Mouse (Mus musculus): ENCODE measurements around the gene Fabp6. TPM values are rescaled to one million over a fixed set of nuclear protein-coding genes. Genes with fewer than 3 reads are reported as not detected.

Gene Fabp6
- polyA plus RNA-seq, 1 experiment, result not detected

DNA sequence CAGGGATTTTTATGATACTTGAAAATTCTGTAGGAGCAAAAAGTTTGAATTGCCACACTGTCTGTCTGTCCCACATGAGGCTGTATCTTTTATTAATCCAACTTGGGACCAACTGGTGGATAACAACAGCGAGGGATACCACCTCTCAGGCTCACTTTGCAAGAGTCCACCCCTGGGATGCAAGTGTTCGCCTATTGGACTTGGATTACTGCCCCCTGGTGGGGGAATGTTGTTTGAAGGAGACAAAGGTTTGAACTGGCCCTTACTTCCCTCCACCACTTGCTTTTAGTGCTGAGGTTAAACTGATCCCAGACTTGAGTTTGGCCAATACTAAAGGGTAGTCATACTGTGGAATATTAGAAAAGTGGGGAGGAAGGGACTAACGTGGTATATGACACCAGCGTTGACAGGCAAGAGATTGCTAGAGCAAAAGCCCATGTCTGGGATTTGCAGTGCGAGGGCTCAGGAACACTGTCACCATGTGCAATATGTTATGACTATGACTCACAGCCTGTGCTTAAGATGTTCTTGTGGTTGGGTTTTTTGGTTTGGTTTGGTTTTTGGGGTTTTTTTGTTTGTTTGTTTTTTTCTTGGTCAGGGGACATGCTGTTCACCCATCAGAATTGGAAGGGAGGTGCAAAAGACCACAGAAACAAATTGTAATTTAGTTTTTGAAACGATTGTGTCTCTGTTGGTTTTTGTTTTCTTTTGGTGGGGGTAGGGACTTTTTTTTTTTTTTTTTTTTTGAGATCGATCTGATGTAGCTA, 14.8 kb downstream of the Fabp6 start, which contains the start of gene 4933415A04Rik:
4933415A04Rik (plus strand) TSS at position 717 of the 767 bp plus-strand sequence.
- peak; percentile 83 for DNase-seq (ENCODE audit: low read depth)

DNA sequence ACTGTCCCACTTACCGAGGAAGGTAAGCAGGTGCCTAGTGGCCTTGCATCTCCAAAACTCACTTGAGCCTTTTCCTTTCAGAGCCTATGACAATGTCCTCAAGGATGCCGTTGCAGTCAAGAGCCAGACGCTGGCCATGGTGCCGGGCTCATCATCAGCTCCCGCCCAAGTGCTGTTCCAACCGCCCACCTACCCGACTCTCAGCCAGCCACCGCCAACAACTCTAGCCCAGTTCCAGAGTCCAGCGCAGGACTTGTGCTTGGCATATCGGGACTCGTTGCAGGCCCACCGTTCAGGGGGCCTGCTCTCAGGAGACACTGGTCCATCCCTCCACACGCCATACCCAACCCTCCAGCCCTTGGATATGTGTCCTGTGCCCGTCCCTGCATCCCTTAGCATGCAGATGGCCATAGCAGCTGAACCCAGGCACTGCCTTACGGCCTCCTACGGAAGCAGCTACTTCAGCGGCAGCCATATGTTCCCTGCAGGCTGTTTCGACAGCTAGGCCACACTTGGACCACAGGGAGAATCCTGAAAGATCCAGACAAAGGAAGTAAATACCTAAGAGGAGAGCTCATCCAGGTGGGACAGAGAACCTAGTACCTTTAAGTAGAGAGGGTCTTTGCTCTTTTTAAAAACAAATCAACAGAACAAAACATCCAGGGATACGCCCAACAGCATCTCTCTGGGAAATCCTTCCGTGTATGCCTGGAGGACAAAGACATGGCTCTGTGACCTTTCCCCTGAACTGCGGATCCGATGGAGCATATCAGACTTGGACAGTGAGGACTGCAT, 15.9 kb downstream of the Fabp6 start:
- TF ChIP-seq CTCF (IDR thresholded peaks at IDR 0.05; ENCODE audit: borderline replicate concordance, extremely low read depth, insufficient read depth, insufficient read length), result no peak
- TF ChIP-seq POLR2A (IDR thresholded peaks at IDR 0.05; ENCODE audit: borderline replicate concordance, extremely low read depth, insufficient read depth, insufficient read length, poor library complexity, severe bottlenecking), result no peak
- no peak for DNase-seq (ENCODE audit: low read depth)

More for the DNA sequence above, 14.8 kb downstream of the Fabp6 start, which contains the start of gene 4933415A04Rik:
- TF ChIP-seq POLR2A (IDR thresholded peaks at IDR 0.05; ENCODE audit: borderline replicate concordance, extremely low read depth, insufficient read depth, insufficient read length, poor library complexity, severe bottlenecking) (no peak), CTCF (IDR thresholded peaks at IDR 0.05; ENCODE audit: borderline replicate concordance, extremely low read depth, insufficient read depth, insufficient read length) (peak; percentile 69)

DNA sequence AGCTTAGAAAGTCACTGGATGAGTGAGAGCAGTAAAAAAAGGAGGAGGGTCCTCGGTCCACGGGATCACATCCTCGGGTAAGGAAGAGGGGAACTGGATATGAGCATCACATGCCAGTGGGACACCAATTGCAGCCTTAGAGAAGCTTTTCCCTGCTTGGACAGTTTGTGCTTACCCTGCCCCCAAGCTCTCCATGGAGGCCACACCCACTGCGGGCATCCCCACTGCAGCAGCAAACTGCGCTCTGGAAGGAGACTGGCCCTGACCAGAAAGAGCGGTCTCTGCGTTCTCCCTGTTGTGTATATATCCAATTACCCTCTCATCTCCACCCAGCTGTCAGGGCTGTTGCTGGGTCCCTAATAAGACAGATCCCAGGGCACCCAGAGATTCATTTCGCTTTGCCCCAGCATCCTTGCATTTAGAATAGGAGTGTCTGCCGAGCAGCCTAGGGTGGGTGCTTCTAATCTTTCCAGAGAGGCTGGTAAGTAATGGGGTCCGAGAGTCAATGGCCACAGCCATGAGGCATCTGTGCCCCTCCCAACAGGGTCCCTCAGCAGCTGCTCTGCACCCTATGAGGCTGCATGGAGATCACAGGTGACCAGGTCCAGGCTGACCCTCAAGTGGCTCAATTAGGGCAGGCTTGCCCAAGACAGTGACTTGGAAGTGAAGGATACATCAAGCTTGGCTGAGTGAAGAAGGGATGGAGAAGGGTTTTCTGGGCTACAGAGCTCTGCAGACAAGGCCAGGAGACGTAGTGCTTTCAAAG, 23.4 kb downstream of the Fabp6 start:
- TF ChIP-seq POLR2A (IDR thresholded peaks at IDR 0.05; ENCODE audit: borderline replicate concordance, extremely low read depth, insufficient read depth, insufficient read length, poor library complexity, severe bottlenecking) (no peak), CTCF (IDR thresholded peaks at IDR 0.05; ENCODE audit: borderline replicate concordance, extremely low read depth, insufficient read depth, insufficient read length) (no peak)
- DNase-seq (ENCODE audit: low read depth), result no peak

DNA sequence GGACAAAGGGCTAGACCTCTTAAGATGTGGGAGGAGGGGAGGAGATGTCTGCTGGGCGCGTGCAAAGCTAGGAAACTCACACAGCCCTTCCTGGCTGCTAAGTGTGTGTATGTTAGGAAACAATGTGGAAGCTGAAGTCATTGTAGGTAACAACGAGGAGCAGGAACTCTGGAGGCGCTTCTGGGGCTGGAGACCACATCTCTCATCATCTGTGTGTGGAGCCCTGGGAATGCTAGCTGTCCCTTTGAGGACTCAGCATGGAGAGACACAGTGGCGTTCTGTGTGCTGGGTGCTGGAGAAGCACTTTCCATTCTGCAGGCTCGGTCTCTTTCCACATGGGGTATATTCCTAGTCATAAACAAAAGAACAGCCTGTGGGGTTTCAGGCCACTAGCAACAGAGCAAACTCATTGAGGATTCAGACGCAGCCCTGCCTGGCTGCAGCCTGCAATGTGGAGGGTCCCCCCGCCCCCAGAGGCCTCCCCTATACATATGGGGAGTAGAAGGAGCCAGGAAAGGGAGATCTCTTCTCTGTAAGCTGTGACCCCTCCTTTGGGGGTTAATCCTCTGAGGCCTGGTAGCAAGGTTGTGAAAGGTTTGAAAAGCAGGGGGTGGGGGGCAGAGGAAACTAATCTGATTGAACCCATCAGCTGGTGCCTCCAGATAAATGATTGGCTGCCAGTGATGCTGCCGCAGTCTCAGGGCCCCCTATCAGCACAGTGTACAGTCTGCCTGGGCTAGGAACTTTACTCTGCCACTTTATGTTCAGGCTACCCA, 25.8 kb downstream of the Fabp6 start:
- TF ChIP-seq CTCF (IDR thresholded peaks at IDR 0.05; ENCODE audit: borderline replicate concordance, extremely low read depth, insufficient read depth, insufficient read length) (no peak), POLR2A (IDR thresholded peaks at IDR 0.05; ENCODE audit: borderline replicate concordance, extremely low read depth, insufficient read depth, insufficient read length, poor library complexity, severe bottlenecking) (no peak)

DNA sequence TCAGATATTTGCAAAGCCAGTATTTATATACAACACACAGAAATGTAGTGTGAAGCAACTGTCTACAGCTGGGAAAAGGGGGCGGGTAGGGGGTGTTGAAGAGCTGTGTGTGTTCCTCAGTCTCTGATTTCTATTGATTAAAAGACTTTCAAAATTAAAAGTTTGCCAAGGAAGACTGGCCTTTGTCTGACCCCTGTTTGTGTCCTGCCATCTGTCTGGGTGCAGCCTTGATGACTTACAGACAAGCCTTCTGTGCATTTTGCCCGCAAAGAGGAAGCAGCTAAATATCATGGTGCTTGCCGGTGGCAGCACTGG, 26.3 kb downstream of the Fabp6 start:
- TF ChIP-seq CTCF (IDR thresholded peaks at IDR 0.05; ENCODE audit: borderline replicate concordance, extremely low read depth, insufficient read depth, insufficient read length) (no peak), POLR2A (IDR thresholded peaks at IDR 0.05; ENCODE audit: borderline replicate concordance, extremely low read depth, insufficient read depth, insufficient read length, poor library complexity, severe bottlenecking) (no peak)
- DNase-seq (ENCODE audit: low read depth), result no peak

More for the DNA sequence above, 25.8 kb downstream of the Fabp6 start:
- DNase-seq (ENCODE audit: low read depth), result peak; percentile 86

DNA sequence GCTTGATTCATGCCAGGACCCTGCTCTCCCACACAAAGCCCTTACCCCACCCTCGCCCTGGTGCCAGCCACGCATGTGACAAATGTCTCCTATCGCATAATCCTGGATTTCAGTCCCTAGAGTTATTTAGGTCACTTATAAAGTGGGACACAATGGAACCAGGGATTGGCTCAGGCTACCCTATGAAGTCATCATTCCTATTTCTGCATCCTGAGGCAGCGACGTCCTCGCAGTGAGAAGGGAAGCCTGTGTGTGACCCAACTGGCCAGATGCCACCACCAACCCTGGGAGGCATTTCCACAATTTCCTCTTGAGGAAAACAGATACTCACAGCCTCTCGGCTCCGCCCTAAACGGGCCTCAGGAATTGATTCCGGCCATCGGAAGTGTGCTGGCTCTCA, 31.7 kb downstream of the Fabp6 start:
- TF ChIP-seq POLR2A (IDR thresholded peaks at IDR 0.05; ENCODE audit: borderline replicate concordance, extremely low read depth, insufficient read depth, insufficient read length, poor library complexity, severe bottlenecking), result no peak
- no peak for TF ChIP-seq CTCF (IDR thresholded peaks at IDR 0.05; ENCODE audit: borderline replicate concordance, extremely low read depth, insufficient read depth, insufficient read length)

DNA sequence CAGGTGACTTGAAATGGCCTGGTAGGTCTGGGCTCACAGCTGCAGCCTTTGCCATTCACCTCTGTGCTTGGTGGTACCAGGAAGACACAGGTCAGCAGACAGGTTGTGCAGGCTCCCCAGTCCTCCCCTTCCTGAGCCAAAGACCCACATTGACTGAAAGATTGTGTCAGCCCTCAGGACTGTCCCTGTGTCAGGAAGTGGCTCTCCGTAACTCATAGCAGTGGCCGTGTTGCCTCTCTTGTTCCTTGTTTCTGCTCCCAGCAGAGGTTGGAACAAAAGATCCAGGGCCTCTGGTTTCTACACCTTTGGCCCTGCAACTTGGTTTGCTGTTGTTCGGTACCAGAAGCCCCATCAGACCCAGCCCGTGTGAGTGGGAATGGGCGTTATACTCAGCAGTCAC, 32.2 kb downstream of the Fabp6 start:
- TF ChIP-seq POLR2A (IDR thresholded peaks at IDR 0.05; ENCODE audit: borderline replicate concordance, extremely low read depth, insufficient read depth, insufficient read length, poor library complexity, severe bottlenecking), result no peak
- TF ChIP-seq CTCF (IDR thresholded peaks at IDR 0.05; ENCODE audit: borderline replicate concordance, extremely low read depth, insufficient read depth, insufficient read length), result no peak

More for the DNA sequence above, 31.7 kb downstream of the Fabp6 start:
- peak; percentile 72 for DNase-seq (ENCODE audit: low read depth)

DNA sequence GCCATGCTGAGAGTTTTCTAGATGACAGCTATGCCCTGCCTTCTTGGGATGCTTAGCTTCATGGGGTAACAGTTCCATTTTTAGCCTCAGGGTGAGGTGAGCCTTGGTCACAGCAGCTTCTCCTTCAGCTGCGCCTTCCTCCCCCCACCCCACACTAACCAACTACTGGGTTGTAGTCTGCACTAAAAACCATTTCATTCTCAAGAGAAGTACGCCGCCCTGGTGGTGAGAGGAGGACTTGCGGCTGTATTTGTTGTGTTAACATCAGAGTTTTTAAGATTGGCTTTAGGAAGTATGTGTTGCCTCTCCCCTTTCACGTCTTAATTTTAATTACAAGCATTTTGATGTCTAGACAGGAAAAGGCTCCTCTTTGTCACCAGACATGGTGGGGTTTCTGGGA, 33.1 kb downstream of the Fabp6 start:
- no peak for DNase-seq (ENCODE audit: low read depth)
- TF ChIP-seq POLR2A (IDR thresholded peaks at IDR 0.05; ENCODE audit: borderline replicate concordance, extremely low read depth, insufficient read depth, insufficient read length, poor library complexity, severe bottlenecking) (no peak), CTCF (IDR thresholded peaks at IDR 0.05; ENCODE audit: borderline replicate concordance, extremely low read depth, insufficient read depth, insufficient read length) (peak; percentile 57; the same call in 1 of the 2 replicates)

More for the DNA sequence above, 32.2 kb downstream of the Fabp6 start:
- no peak for DNase-seq (ENCODE audit: low read depth)

DNA sequence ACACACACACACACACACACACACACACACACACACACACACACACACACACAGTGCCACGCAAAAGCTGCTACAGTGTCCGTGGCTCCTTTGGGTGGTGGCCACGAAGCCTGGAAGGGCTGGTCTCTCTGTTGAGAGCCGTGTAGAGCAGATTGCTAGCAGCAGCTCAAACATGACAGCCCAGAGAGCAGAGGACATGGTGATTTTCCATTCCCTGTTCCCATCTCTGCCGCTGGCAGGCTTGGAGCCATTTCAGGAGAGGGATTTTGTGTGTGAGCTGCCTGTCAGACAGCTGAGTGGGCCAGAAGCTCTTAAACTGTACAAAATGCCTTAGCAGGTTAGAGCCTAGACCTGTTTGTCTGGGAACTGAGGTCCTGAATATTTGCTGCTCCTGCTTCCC, 34.6 kb downstream of the Fabp6 start:
- TF ChIP-seq CTCF (IDR thresholded peaks at IDR 0.05; ENCODE audit: borderline replicate concordance, extremely low read depth, insufficient read depth, insufficient read length) (no peak), POLR2A (IDR thresholded peaks at IDR 0.05; ENCODE audit: borderline replicate concordance, extremely low read depth, insufficient read depth, insufficient read length, poor library complexity, severe bottlenecking) (no peak)
- DNase-seq (ENCODE audit: low read depth), result peak; percentile 42

DNA sequence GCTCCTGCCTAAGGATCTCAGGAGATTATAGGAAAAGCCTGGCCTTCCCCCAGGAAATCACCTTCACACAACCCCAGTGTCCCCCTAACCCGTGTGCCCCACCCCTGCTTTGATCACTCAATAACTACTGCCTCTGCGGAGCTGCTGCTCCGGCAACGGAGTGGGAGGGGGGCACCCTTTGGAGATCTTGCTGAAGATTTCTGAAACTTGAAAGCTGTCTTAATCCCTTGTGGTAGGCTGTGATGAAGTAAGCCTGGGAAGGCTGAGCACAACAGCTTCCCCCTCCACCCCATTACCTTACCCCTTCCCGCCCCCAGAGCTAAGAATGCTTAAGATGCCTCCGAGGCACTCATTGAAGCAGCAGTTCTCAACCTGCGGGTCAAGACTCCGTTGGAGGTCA, 35.5 kb downstream of the Fabp6 start:
- no peak for TF ChIP-seq POLR2A (IDR thresholded peaks at IDR 0.05; ENCODE audit: borderline replicate concordance, extremely low read depth, insufficient read depth, insufficient read length, poor library complexity, severe bottlenecking)
- no peak for TF ChIP-seq CTCF (IDR thresholded peaks at IDR 0.05; ENCODE audit: borderline replicate concordance, extremely low read depth, insufficient read depth, insufficient read length)
- peak; percentile 71 for DNase-seq (ENCODE audit: low read depth)
